Mouse (Mus musculus) E14TG2a.4 (cell line): ENCODE data around the gene Ssu2.

Source experiments
- H3K27me3 ChIP-seq: 2 replicates; pipeline ENCODE4 v1.6.1; 2014; ENCODE audit warnings: low read length, control low read depth; ENCODE audit not compliant: insufficient read depth
- H3K36me3 ChIP-seq: 2 replicates; pipeline ENCODE4 v1.6.1; 2014; ENCODE audit warnings: low read length, control low read depth; ENCODE audit not compliant: insufficient read depth
- H3K4me1 ChIP-seq: replicated peaks from 2 replicates; pipeline ENCODE4 v1.6.1; 2014; ENCODE audit warnings: low read depth, low read length, control low read depth
- H3K4me3 ChIP-seq: replicated peaks from 2 replicates; pipeline ENCODE4 v1.5.1; 2014; ENCODE audit warnings: mild to moderate bottlenecking, low read length
- H3K9me3 ChIP-seq: 2 replicates; pipeline ENCODE4 v1.6.1; 2014; ENCODE audit warnings: low read length, control low read depth
- CTCF ChIP-seq: conservative IDR thresholded peaks from 2 replicates; pipeline ENCODE4 v1.5.1; 2014; ENCODE audit warnings: low read length
- NANOG ChIP-seq: IDR thresholded peaks from 2 replicates; pipeline ENCODE4 v1.6.1; 2014; ENCODE audit warnings: borderline replicate concordance, low read length, mixed read lengths
- POU5F1 ChIP-seq: IDR thresholded peaks from 2 replicates; pipeline ENCODE4 v1.6.1; 2014; ENCODE audit warnings: low read length, borderline replicate concordance

Gene Ssu2

DNA sequence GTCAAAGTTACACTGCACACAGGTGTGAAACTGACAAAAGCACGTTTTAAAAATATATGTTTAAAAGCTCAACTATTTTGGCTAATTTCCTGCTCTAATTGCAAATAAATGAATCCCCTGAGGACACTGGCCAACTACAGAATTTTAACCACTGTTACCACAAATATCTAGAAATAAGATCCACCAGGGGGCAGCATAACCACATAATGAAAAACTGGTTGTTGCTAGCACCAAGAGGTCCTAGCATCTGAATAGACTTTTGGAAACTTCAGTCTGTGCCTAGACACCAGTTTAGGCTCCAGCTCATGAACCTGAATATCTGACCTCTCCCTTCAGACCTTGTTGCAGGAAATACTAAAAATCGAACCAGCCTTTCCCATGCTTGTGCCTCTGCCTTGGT is 23.2 kb downstream of the Ssu2 start:
- Histone ChIP-seq H3K4me1 (peaks cover 12% of the 10 kb centered on the region; the same call in 1 of the 2 replicates), H3K27me3 (peaks cover 8% of the 10 kb centered on the region), H3K36me3 (no peaks in the 10 kb centered on the region), H3K9me3 (no peaks in the 10 kb centered on the region), H3K4me3 (peak overlapping the region; percentile 60)
- TF ChIP-seq CTCF (peak; percentile 48), NANOG (no peak)

DNA sequence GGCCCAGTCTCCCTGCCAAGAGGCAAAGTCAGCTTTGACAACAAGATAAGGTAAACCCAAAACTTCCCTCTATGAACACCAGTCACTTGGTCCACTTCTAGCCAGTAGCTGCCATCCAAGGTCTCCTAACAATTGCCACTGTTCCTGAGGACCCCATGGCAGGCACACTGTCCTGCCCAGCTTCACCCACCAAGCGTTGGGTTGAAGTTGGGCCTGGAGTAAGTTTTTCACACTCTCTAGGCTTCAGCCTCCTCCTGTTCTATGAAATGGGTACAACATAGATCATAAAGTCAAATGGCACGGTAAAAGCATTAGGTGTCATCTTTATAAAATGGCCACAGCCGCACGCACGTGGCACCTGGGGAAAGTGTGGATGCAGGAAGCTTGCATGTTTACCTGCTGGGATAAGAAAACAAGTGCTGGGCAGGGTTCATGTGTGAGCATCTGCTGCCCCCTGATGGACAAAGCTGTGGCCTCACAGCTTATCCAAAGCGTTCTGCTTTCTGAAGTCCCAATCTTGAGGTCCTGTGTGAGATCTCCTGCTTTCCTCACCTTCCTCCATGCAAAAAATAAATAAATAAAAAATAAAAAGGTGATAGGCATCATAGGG is 25.4 kb downstream of the Ssu2 start:
- H3K27me3 ChIP-seq: peaks cover 8% of the 10 kb centered on the region
- H3K4me1 ChIP-seq: peaks cover 12% of the 10 kb centered on the region; the same call in 1 of the 2 replicates
- H3K4me3 ChIP-seq: no peak overlapping the region
- no peak for TF ChIP-seq NANOG
- TF ChIP-seq CTCF: peak; percentile 48
- H3K9me3 ChIP-seq: no peaks in the 10 kb centered on the region
- no peaks in the 10 kb centered on the region for H3K36me3 ChIP-seq

DNA sequence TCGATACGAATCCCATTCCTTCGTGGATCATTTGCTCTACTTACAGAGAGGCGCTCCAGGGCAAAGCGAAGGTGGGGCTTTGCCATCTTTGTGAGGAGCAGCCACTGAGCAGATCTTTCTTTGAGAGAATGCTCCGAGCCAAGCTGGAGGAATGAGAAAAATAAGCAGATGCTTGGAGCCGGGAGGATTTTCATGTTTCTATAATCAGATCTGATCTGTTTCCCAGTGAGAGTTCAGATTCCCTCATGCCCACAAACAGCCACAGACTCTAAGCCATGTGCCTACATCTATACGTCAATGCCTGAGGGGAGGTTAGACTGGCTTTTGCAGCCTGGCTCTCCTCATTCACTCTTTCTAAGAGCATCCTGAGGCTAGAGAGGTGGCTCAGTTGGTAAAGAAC is 27.1 kb downstream of the Ssu2 start:
- Histone ChIP-seq H3K9me3 (no peaks in the 10 kb centered on the region), H3K36me3 (no peaks in the 10 kb centered on the region), H3K27me3 (peaks cover 8% of the 10 kb centered on the region), H3K4me1 (peaks cover 11% of the 10 kb centered on the region; the same call in 1 of the 2 replicates), H3K4me3 (no peak overlapping the region)
- TF ChIP-seq CTCF: no peak
- TF ChIP-seq NANOG: no peak
- no peak for TF ChIP-seq POU5F1

DNA sequence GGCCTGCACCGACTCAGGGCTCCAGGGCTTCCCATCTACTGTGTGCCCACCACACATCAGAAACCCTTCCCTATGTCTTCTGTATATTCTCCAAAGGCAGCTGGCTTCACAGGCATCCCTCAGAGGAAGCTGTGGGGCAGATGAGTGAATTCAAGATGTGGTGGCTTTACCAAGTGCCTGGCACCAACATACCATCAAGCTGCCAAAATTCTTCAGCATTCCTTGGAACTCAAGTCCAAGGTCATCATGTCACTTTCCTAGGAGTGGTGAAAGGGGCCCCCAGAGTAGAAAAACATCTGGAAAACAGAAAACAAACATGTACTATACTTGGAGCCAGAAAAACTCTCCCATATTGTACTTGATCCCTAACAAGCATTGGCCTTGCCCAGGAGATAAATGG is 28.5 kb downstream of the Ssu2 start:
- peaks cover 2% of the 10 kb centered on the region; the same call in 1 of the 2 replicates for H3K4me1 ChIP-seq
- TF ChIP-seq POU5F1 (no peak), CTCF (no peak), NANOG (no peak)

DNA sequence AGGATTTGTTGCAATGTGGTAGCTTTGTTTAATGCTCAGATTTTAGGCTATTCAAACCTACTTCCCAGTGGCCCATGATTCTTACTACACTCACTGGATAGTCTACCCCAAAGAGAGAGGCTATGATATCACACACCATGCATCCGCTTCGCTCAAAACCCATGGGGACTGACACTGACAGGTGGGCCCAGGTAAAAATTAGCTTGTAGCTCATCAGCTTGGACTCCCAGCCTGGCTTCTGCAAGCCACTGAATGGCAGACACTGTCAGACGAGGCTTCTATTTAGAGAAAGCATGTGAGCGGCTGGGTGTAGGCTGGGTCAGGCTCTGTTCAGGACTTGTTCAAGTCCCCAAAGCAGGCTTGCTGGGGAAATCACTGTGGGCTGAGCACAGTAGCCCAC is 37.4 kb downstream of the Ssu2 start:
- TF ChIP-seq CTCF: no peak
- TF ChIP-seq NANOG: no peak
- TF ChIP-seq POU5F1: no peak
- H3K27me3 ChIP-seq: no peaks in the 10 kb centered on the region; the same call in 1 of the 2 replicates

More for the DNA sequence above, 28.5 kb downstream of the Ssu2 start:
- Histone ChIP-seq H3K9me3 (no peaks in the 10 kb centered on the region), H3K27me3 (peaks cover 8% of the 10 kb centered on the region), H3K4me3 (no peak overlapping the region), H3K36me3 (no peaks in the 10 kb centered on the region)

DNA sequence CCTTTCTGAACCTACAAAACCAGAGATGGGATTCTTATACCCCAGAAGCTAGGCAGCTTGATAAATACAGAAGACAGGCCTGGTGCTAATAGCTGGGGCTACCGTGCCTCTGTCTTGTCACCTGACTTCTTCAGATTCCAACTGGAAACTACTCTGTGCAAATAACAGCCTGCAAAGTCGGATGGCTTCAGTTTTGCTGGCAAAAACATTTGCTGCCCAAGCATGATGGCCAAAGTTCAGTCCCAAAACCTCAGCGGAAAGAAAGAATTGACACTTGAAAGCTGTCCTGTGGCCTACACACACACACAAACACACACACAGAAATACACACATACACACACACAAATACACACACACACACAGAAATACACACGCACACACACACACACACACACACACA is 48.8 kb downstream of the Ssu2 start:
- TF ChIP-seq POU5F1 (no peak), CTCF (no peak), NANOG (no peak)
- no peaks in the 10 kb centered on the region for H3K36me3 ChIP-seq
- no peak overlapping the region for H3K4me3 ChIP-seq

More for the DNA sequence above, 37.4 kb downstream of the Ssu2 start:
- Histone ChIP-seq H3K9me3 (no peaks in the 10 kb centered on the region), H3K4me3 (no peak overlapping the region), H3K4me1 (no peaks in the 10 kb centered on the region), H3K36me3 (no peaks in the 10 kb centered on the region)

DNA sequence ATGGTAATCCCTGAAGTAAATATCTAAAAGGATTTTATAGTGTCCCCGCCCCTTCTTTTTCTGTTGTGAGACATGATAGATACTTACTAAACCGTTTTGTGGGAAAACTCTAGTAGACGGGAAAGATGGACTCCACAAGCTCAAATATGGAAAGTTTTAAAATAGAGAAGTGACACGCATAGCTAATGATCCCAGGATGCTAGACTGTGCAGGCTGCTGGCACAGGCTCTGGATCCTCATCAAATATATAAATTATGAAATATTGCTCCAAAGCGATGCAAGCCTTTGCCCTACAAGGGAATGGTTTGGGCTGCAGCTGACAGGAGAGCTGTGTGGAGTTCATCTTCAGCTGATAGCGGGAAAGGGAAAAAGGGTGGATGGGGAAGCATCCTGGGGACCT is 50.2 kb downstream of the Ssu2 start:
- H3K4me3 ChIP-seq: no peak overlapping the region
- TF ChIP-seq CTCF: no peak
- TF ChIP-seq POU5F1: no peak
- no peak for TF ChIP-seq NANOG
- H3K4me1 ChIP-seq: no peaks in the 10 kb centered on the region
- H3K9me3 ChIP-seq: no peaks in the 10 kb centered on the region
- no peaks in the 10 kb centered on the region for H3K27me3 ChIP-seq
- H3K36me3 ChIP-seq: no peaks in the 10 kb centered on the region

More for the DNA sequence above, 48.8 kb downstream of the Ssu2 start:
- no peaks in the 10 kb centered on the region for H3K9me3 ChIP-seq
- no peaks in the 10 kb centered on the region for H3K27me3 ChIP-seq
- no peaks in the 10 kb centered on the region for H3K4me1 ChIP-seq

DNA sequence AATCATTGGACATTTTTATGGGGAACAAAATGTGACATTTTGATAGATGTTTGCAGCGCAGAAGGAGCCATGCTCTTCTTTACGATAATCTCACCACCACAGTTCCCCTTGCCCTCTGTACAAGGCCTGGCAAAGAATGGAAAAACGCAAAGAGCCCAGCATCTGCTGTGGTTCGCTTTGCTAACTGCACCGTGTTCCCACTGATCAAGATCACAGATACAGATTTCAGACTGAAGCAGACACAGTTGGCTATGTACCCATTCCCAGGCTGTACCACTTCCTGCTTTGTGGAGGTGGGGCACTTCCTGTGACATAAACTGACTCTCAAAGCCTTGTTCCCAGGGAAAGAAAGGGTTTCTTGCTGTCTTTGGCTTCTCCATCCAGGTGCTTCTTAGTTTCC is 53.9 kb downstream of the Ssu2 start:
- TF ChIP-seq NANOG: no peak
- no peak for TF ChIP-seq CTCF
- TF ChIP-seq POU5F1: no peak
- Histone ChIP-seq H3K4me1 (no peaks in the 10 kb centered on the region), H3K27me3 (no peaks in the 10 kb centered on the region), H3K36me3 (no peaks in the 10 kb centered on the region), H3K9me3 (no peaks in the 10 kb centered on the region), H3K4me3 (no peak overlapping the region)

DNA sequence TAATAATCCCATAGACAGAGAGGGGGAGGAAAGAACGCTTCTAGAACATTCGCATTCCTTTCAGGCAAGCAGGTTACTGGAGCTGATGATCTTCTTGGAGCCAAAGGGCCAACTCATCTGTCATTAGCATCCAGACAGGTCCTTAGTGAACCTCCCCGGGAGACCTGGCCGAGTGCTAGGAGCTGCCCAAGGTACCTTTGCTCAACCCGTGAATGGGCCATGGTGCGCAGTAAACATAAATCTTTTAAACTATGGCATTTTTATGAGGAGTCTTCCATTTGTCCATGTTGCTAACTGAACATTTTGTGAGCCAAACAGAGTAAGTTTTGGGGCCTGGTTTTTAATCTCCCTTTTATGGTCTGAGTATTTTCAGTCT is 56.6 kb downstream of the Ssu2 start:
- no peaks in the 10 kb centered on the region for H3K27me3 ChIP-seq
- no peaks in the 10 kb centered on the region for H3K36me3 ChIP-seq
- no peak for TF ChIP-seq NANOG
- no peak for TF ChIP-seq CTCF
- TF ChIP-seq POU5F1: no peak
- no peaks in the 10 kb centered on the region for H3K9me3 ChIP-seq
- 0 out of 2 replicates have a peak, but pooled peaks cover 3% of the 10 kb centered on the region for H3K4me1 ChIP-seq
- H3K4me3 ChIP-seq: no peak overlapping the region
